Mouse (Mus musculus) heart, embryonic 15.5 days (tissue): ENCODE results near the gene Orai3. TPM values are rescaled to one million over a fixed set of nuclear protein-coding genes. Genes with fewer than 3 reads are reported as not detected.
"Not testable (repeated sequence)": the region's sequence is repeated elsewhere in the genome, so short reads cannot be mapped to it uniquely, and the experiment has no call there.

Experiments used
- ATAC-seq: fragments of 200-750 bp; cut with Nextera tagmentation; replicated peaks from 2 replicates; pipeline ENCODE4 v1.8.0; 2017; ENCODE audit warnings: low read depth, moderate TSS enrichment; ENCODE audit not compliant: insufficient number of reproducible peaks, insufficient read depth, low FRiP score
- H3K27ac ChIP-seq: fragments of 300-500 bp; sonication (generic); 2 replicates; pipeline ENCODE4 v1.5.1; 2015; ENCODE audit warnings: mild to moderate bottlenecking, inconsistent platforms
- H3K27me3 ChIP-seq: fragments of 300-500 bp; sonication (generic); 2 replicates; pipeline ENCODE4 v1.6.1; 2015; ENCODE audit warnings: inconsistent platforms
- H3K36me3 ChIP-seq: fragments of 300-500 bp; sonication (generic); 2 replicates; pipeline ENCODE4 v1.6.1; 2015; ENCODE audit warnings: mild to moderate bottlenecking, inconsistent platforms
- H3K4me1 ChIP-seq: fragments of 300-500 bp; sonication (generic); replicated peaks from 2 replicates; pipeline ENCODE4 v1.6.1; 2015; ENCODE audit warnings: inconsistent platforms
- H3K4me2 ChIP-seq: fragments of 300-500 bp; sonication (generic); 2 replicates; pipeline ENCODE4 v1.6.1; 2015; ENCODE audit warnings: inconsistent platforms, mild to moderate bottlenecking, moderate library complexity
- H3K4me3 ChIP-seq: fragments of 300-500 bp; sonication (generic); 2 replicates; pipeline ENCODE4 v1.5.1; 2015; ENCODE audit warnings: mild to moderate bottlenecking, inconsistent platforms
- H3K9ac ChIP-seq: fragments of 300-500 bp; sonication (generic); 2 replicates; pipeline ENCODE4 v1.6.1; 2015; ENCODE audit warnings: mild to moderate bottlenecking, inconsistent platforms
- H3K9me3 ChIP-seq: fragments of 300-500 bp; sonication (generic); replicated peaks from 2 replicates; pipeline ENCODE4 v1.6.1; 2016; ENCODE audit warnings: inconsistent platforms
- WGBS: fragments of 180-500 bp; shearing (Covaris S2); methylation state at CpG from one replicate; pipeline ENCODE4 v1.1.7; 2015; ENCODE audit warnings: mixed read lengths; 5-methylcytosine and 5-hydroxymethylcytosine counted together
- polyA plus RNA-seq: library from polyadenylated mRNA; unstranded; fragments of >200 nt; fragmentation: Nextera tagmentation; extraction: Ambion mirVana; gene quantifications from 2 replicates; pipeline ENCODE4 v1.2.1, GENCODE M21; 2015

The Orai3 gene
- polyA plus RNA-seq, 1 experiment from 2014 or later, result 15.6 TPM

- Histone ChIP-seq H3K4me3 (peak overlapping the region; percentile 65), H3K27ac (peak overlapping the region; percentile 97), H3K4me1 (peaks cover 29% of the 10 kb centered on the region), H3K36me3 (peaks cover 23% of the 10 kb centered on the region), H3K4me2 (peak overlapping the region; percentile 77), H3K9ac (peak overlapping the region; percentile 73)
- not testable (repeated sequence) for H3K27me3 ChIP-seq, ATAC-seq, H3K9me3 ChIP-seq
- WGBS, result 75% methylated on average over 7 of the region's 7 CpGs
Observed at GRCm38 (mm10) chr7:127775837-127776236, 6.2 kb downstream of the Orai3 start.

GRCm38 (mm10) chr7:127776426-127776825 lies 6.8 kb downstream of the Orai3 start, which contains the start of gene Setd1a:
Setd1a (plus strand) TSS chr7:127776670.
- H3K4me3 ChIP-seq, result peak within 1 kb of the TSS; percentile 65
- H3K27ac ChIP-seq, result peak within 1 kb of the TSS; percentile 97
- peaks cover 29% of the 10 kb centered on the region for H3K36me3 ChIP-seq
- H3K9me3 ChIP-seq, result no peaks in the 10 kb centered on the region
- ATAC-seq, result peak; percentile 63
- no peaks in the 10 kb centered on the region for H3K27me3 ChIP-seq
- peak within 1 kb of the TSS; percentile 73 for H3K9ac ChIP-seq
- whole genome bisulfite sequencing, result 0% methylated on average over 23 of the region's 23 CpGs
- H3K4me2 ChIP-seq, result peak within 1 kb of the TSS; percentile 77
- H3K4me1 ChIP-seq, result peaks cover 23% of the 10 kb centered on the region

GRCm38 (mm10) chr7:127776878-127777473 lies 7.4 kb downstream of the Orai3 start:
- under 1% methylated on average over 66 of the region's 70 CpGs for WGBS

GRCm38 (mm10) chr7:127777474-127778266 lies 8.1 kb downstream of the Orai3 start:
- Histone ChIP-seq H3K9me3 (no peaks in the 10 kb centered on the region), H3K4me1 (peaks cover 23% of the 10 kb centered on the region), H3K36me3 (peaks cover 41% of the 10 kb centered on the region), H3K4me3 (peak overlapping the region; percentile 65), H3K27me3 (no peaks in the 10 kb centered on the region), H3K27ac (peak overlapping the region; percentile 97), H3K9ac (peak overlapping the region; percentile 73), H3K4me2 (peak overlapping the region; percentile 77)
- whole genome bisulfite sequencing, result 2% methylated on average over 58 of the region's 66 CpGs
- peak; percentile 37 for ATAC-seq

More at GRCm38 (mm10) chr7:127776878-127777473, 7.4 kb downstream of the Orai3 start:
- Histone ChIP-seq H3K9ac (peak overlapping the region; percentile 73), H3K4me2 (peak overlapping the region; percentile 77), H3K4me3 (peak overlapping the region; percentile 65), H3K27ac (peak overlapping the region; percentile 97), H3K9me3 (no peaks in the 10 kb centered on the region), H3K4me1 (peaks cover 23% of the 10 kb centered on the region), H3K36me3 (peaks cover 34% of the 10 kb centered on the region), H3K27me3 (no peaks in the 10 kb centered on the region)
- peak; percentile 93 for ATAC-seq

- Histone ChIP-seq H3K9me3 (no peaks in the 10 kb centered on the region), H3K27me3 (no peaks in the 10 kb centered on the region), H3K36me3 (peaks cover 45% of the 10 kb centered on the region), H3K4me1 (peaks cover 23% of the 10 kb centered on the region), H3K4me2 (peak overlapping the region; percentile 77), H3K4me3 (peak overlapping the region; percentile 65), H3K27ac (no peak overlapping the region), H3K9ac (peak overlapping the region; percentile 73)
- no peak for ATAC-seq
- 74% methylated on average over 4 of the region's 4 CpGs for WGBS
Observed at GRCm38 (mm10) chr7:127778350-127778749, 8.7 kb downstream of the Orai3 start.

GRCm38 (mm10) chr7:127785308-127785707 lies 15.7 kb downstream of the Orai3 start, which contains the start of gene Gm49388:
Gm49388 (plus strand) TSS chr7:127785608.
- WGBS, result 95% methylated on average over 7 of the region's 7 CpGs
- H3K36me3 ChIP-seq, result peaks cover 93% of the 10 kb centered on the region
- H3K27me3 ChIP-seq, result no peaks in the 10 kb centered on the region
- no peak within 1 kb of the TSS for H3K4me3 ChIP-seq
- H3K9ac ChIP-seq, result no peak within 1 kb of the TSS
- no peak within 1 kb of the TSS for H3K27ac ChIP-seq
- H3K4me2 ChIP-seq, result no peak within 1 kb of the TSS
- no peaks in the 10 kb centered on the region for H3K9me3 ChIP-seq
- H3K4me1 ChIP-seq, result no peaks in the 10 kb centered on the region
- no peak for ATAC-seq

GRCm38 (mm10) chr7:127797076-127797845 lies 27.6 kb downstream of the Orai3 start:
- 89% methylated on average over 23 of the region's 23 CpGs for WGBS
- ATAC-seq, result no peak

GRCm38 (mm10) chr7:127798591-127798990 lies 29.0 kb downstream of the Orai3 start:
- Histone ChIP-seq H3K36me3 (peaks cover 65% of the 10 kb centered on the region), H3K4me1 (peaks cover 11% of the 10 kb centered on the region), H3K9ac (no peak overlapping the region), H3K27ac (no peak overlapping the region), H3K4me3 (no peak overlapping the region), H3K27me3 (no peaks in the 10 kb centered on the region), H3K9me3 (no peaks in the 10 kb centered on the region), H3K4me2 (no peak overlapping the region)
- ATAC-seq, result no peak
- 83% methylated on average over 4 of the region's 4 CpGs for WGBS

More at GRCm38 (mm10) chr7:127797076-127797845, 27.6 kb downstream of the Orai3 start:
- H3K4me2 ChIP-seq, result no peak overlapping the region
- H3K27me3 ChIP-seq, result no peaks in the 10 kb centered on the region
- H3K4me3 ChIP-seq, result no peak overlapping the region
- no peaks in the 10 kb centered on the region for H3K9me3 ChIP-seq
- H3K4me1 ChIP-seq, result peaks cover 11% of the 10 kb centered on the region
- H3K27ac ChIP-seq, result no peak overlapping the region
- no peak overlapping the region for H3K9ac ChIP-seq
- H3K36me3 ChIP-seq, result peaks cover 77% of the 10 kb centered on the region

- Histone ChIP-seq H3K4me2 (no peak overlapping the region), H3K4me3 (no peak overlapping the region), H3K9ac (no peak overlapping the region), H3K27ac (no peak overlapping the region), H3K27me3 (no peaks in the 10 kb centered on the region), H3K4me1 (peaks cover 11% of the 10 kb centered on the region), H3K36me3 (peaks cover 59% of the 10 kb centered on the region), H3K9me3 (no peaks in the 10 kb centered on the region)
- no peak for ATAC-seq
- 86% methylated on average over 13 of the region's 13 CpGs for WGBS
Observed at GRCm38 (mm10) chr7:127799211-127799610, 29.6 kb downstream of the Orai3 start.

GRCm38 (mm10) chr7:127799738-127800137 lies 30.1 kb downstream of the Orai3 start:
- Histone ChIP-seq H3K9ac (no peak overlapping the region), H3K4me3 (no peak overlapping the region), H3K27me3 (no peaks in the 10 kb centered on the region), H3K36me3 (peaks cover 54% of the 10 kb centered on the region), H3K4me2 (no peak overlapping the region), H3K4me1 (peaks cover 11% of the 10 kb centered on the region), H3K9me3 (no peaks in the 10 kb centered on the region), H3K27ac (no peak overlapping the region)
- WGBS, result 100% methylated on average over 1 of the region's 1 CpGs
- no peak; the same call in 1 of the 2 replicates for ATAC-seq
